Mouse (Mus musculus) bone marrow macrophage, adult 2 months (primary cell): Measurements from ENCODE around the gene Knl1. TPM values are rescaled to one million over a fixed set of nuclear protein-coding genes. Genes with fewer than 3 reads are reported as not detected.

ENCODE experiments used
- H3K27ac ChIP-seq: 2 replicates; pipeline ENCODE4 v1.5.1; 2012; ENCODE audit warnings: low read depth, low read length; ENCODE audit not compliant: insufficient read depth
- H3K4me1 ChIP-seq: 2 replicates; pipeline ENCODE4 v1.6.1; 2012; ENCODE audit warnings: low read length; ENCODE audit not compliant: control insufficient read depth, insufficient read depth
- H3K4me3 ChIP-seq: 2 replicates; pipeline ENCODE4 v1.5.1; 2012; ENCODE audit warnings: mild to moderate bottlenecking, low read length, moderate library complexity; ENCODE audit not compliant: insufficient read depth
- CTCF ChIP-seq: IDR thresholded peaks from 2 replicates; pipeline ENCODE4 v1.5.1; 2012; ENCODE audit warnings: low read depth, mild to moderate bottlenecking, low read length, moderate library complexity
- POLR2A ChIP-seq: IDR thresholded peaks from 2 replicates; pipeline ENCODE4 v1.6.1; 2012; ENCODE audit warnings: mild to moderate bottlenecking, low read depth, low read length, borderline replicate concordance
- polyA plus RNA-seq: library from polyadenylated mRNA; stranded (reverse); fragments of >200 nt; gene quantifications from 2 replicates; pipeline ENCODE4 v1.2.4, GENCODE M21; 2012; ENCODE audit not compliant: missing spikeins, insufficient read depth, insufficient read length

Knl1 gene
- polyA plus RNA-seq, 1 experiment: 17.6 TPM

- TF ChIP-seq POLR2A (no peak), CTCF (no peak)
- peak overlapping the region; percentile 69 for H3K4me3 ChIP-seq
- no peak overlapping the region for H3K27ac ChIP-seq
- no peaks in the 10 kb centered on the region for H3K4me1 ChIP-seq
These were observed 11.5 kb upstream of the Knl1 start for GRCm38 (mm10) chr2:119035397-119035745.

GRCm38 (mm10) chr2:119040882-119041281, 6.0 kb upstream of the Knl1 start:
- TF ChIP-seq CTCF: no peak
- no peak for TF ChIP-seq POLR2A
- H3K4me3 ChIP-seq: no peak overlapping the region
- no peak overlapping the region for H3K27ac ChIP-seq
- H3K4me1 ChIP-seq: peaks cover 9% of the 10 kb centered on the region

- H3K4me1 ChIP-seq: peaks cover 11% of the 10 kb centered on the region
- no peak overlapping the region for H3K4me3 ChIP-seq
- TF ChIP-seq POLR2A (no peak), CTCF (no peak)
- H3K27ac ChIP-seq: no peak overlapping the region
These were observed 1.8 kb upstream of the Knl1 start for GRCm38 (mm10) chr2:119045163-119045562.

- TF ChIP-seq CTCF: no peak
- TF ChIP-seq POLR2A: no peak
- no peak overlapping the region for H3K27ac ChIP-seq
- peak overlapping the region; percentile 79 for H3K4me3 ChIP-seq
- peaks cover 7% of the 10 kb centered on the region; the same call in 1 of the 2 replicates for H3K4me1 ChIP-seq
These were observed 930 bp downstream of the Knl1 start for GRCm38 (mm10) chr2:119047849-119048248.

GRCm38 (mm10) chr2:119050132-119050650, 3.3 kb downstream of the Knl1 start:
- Histone ChIP-seq H3K4me3 (no peak overlapping the region), H3K4me1 (peaks cover 7% of the 10 kb centered on the region; the same call in 1 of the 2 replicates), H3K27ac (no peak overlapping the region)
- TF ChIP-seq POLR2A (no peak), CTCF (no peak)

- no peaks in the 10 kb centered on the region for H3K4me1 ChIP-seq
- no peak overlapping the region for H3K27ac ChIP-seq
- no peak overlapping the region for H3K4me3 ChIP-seq
- TF ChIP-seq CTCF (no peak), POLR2A (no peak)
These were observed 13.2 kb downstream of the Knl1 start for GRCm38 (mm10) chr2:119060139-119060538.

GRCm38 (mm10) chr2:119072397-119072796, 25.5 kb downstream of the Knl1 start:
- TF ChIP-seq POLR2A (no peak), CTCF (no peak)
- Histone ChIP-seq H3K4me3 (no peak overlapping the region), H3K4me1 (no peaks in the 10 kb centered on the region), H3K27ac (no peak overlapping the region)

GRCm38 (mm10) chr2:119086156-119086555, 39.2 kb downstream of the Knl1 start:
- TF ChIP-seq CTCF (no peak), POLR2A (no peak)
- no peak overlapping the region for H3K27ac ChIP-seq
- H3K4me3 ChIP-seq: no peak overlapping the region
- H3K4me1 ChIP-seq: no peaks in the 10 kb centered on the region

- no peaks in the 10 kb centered on the region for H3K4me1 ChIP-seq
- H3K4me3 ChIP-seq: no peak overlapping the region
- TF ChIP-seq CTCF: no peak
- no peak overlapping the region for H3K27ac ChIP-seq
These were observed 54.6 kb downstream of the Knl1 start for GRCm38 (mm10) chr2:119101552-119101951.

GRCm38 (mm10) chr2:119106583-119106982, 59.7 kb downstream of the Knl1 start:
- TF ChIP-seq CTCF: no peak
- TF ChIP-seq POLR2A: no peak
- Histone ChIP-seq H3K4me3 (no peak overlapping the region), H3K4me1 (0 out of 2 replicates have a peak, but pooled peaks cover under 1% of the 10 kb centered on the region), H3K27ac (no peak overlapping the region)

- TF ChIP-seq CTCF: no peak
- TF ChIP-seq POLR2A: no peak
- Histone ChIP-seq H3K4me1 (peaks cover 2% of the 10 kb centered on the region; the same call in 1 of the 2 replicates), H3K4me3 (no peak overlapping the region), H3K27ac (no peak overlapping the region)
These were observed 61.6 kb downstream of the Knl1 start for GRCm38 (mm10) chr2:119108554-119108953.
